Mouse (Mus musculus) embryonic facial prominence, embryonic 15.5 days (tissue): ENCODE results near the gene Nacc1. TPM values are rescaled to one million over a fixed set of nuclear protein-coding genes. Genes with fewer than 3 reads are reported as not detected.

ENCODE experiments used
- polyA plus RNA-seq: library from polyadenylated mRNA; unstranded; fragments of >200 nt; fragmentation: Nextera tagmentation; extraction: Ambion mirVana; gene quantifications from 2 replicates; pipeline ENCODE4 v1.2.1, GENCODE M21; 2015

The Nacc1 gene
- polyA plus RNA-seq, 1 experiment from 2014 or later = 16.7 TPM

Other genes starting within 250 kb of the Nacc1 start
- 79.7 and 83.9 TPM in 2 replicates for gene Ier2, start 25.0 kb downstream of the Nacc1 start, polyA plus RNA-seq
- gene Trmt1, start 1.6 kb downstream of the Nacc1 start, polyA plus RNA-seq = 69.1 and 78.2 TPM in 2 replicates
- gene Lyl1, start 13.6 kb upstream of the Nacc1 start, polyA plus RNA-seq = 5.8 and 6.0 TPM in 2 replicates
- gene G430095P16Rik, start 35.1 kb upstream of the Nacc1 start, polyA plus RNA-seq = 4.2 and 4.9 TPM in 2 replicates
- gene Nfix, start 112.5 kb upstream of the Nacc1 start, polyA plus RNA-seq = 61.4 and 62.0 TPM in 2 replicates
- gene Dand5, start 135.0 kb upstream of the Nacc1 start, polyA plus RNA-seq = 8.4 and 8.9 TPM in 2 replicates
- 46.5 TPM in 2 replicates for gene Gadd45gip1, start 143.7 kb upstream of the Nacc1 start, polyA plus RNA-seq
- gene Rad23a, start 152.8 kb upstream of the Nacc1 start, polyA plus RNA-seq = 104 and 110 TPM in 2 replicates
- gene Calr, start 159.1 kb upstream of the Nacc1 start, polyA plus RNA-seq = 975 and 998 TPM in 2 replicates
- gene Farsa, start 169.1 kb upstream of the Nacc1 start, polyA plus RNA-seq = 94.5 and 99.8 TPM in 2 replicates
- 68.0 and 72.9 TPM in 2 replicates for gene Syce2, start 184.2 kb upstream of the Nacc1 start, polyA plus RNA-seq
- gene Gcdh, start 206.1 kb upstream of the Nacc1 start, polyA plus RNA-seq = 29.4 and 32.2 TPM in 2 replicates
- 1.3 and 1.6 TPM in 2 replicates for gene Klf1, start 214.1 kb upstream of the Nacc1 start, polyA plus RNA-seq
- gene Dnase2a, start 220.7 kb upstream of the Nacc1 start, polyA plus RNA-seq = 20.0 and 22.4 TPM in 2 replicates
- 1.9 and 2.2 TPM in 2 replicates for gene Mast1, start 249.5 kb upstream of the Nacc1 start, polyA plus RNA-seq